In the genomic region with DNA sequence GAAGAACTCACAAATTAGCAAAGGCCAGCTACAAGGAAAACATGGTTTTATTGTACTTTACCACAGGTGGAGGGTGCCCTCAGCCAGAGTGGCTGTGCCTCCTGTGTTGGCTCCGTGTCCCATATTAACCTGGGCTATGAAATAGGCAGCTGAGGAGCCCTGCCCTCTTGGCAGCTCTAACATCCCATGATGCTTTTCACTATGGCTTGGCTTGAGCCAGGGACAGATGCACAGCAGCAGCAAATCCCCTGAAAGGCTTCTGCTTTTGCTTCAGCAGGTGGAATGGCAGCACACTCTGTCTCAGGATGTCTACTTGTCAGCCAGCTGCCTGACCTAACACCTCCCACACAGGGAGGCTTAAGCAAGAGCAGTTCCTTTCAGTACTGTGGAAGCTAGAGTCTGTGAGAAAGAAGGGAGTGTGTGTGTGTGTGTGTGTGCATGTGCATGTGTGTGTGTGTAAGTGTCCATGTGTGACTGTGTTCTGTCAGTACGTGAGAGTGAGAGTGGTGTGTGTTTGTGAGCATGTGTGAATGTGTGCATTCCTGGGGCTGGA, we compare ENCODE assay signal across 13 mouse cellular contexts. TPM values are rescaled to one million over a fixed set of nuclear protein-coding genes. Genes with fewer than 3 reads are reported as not detected.
"Had no signal": no experiment of that assay in that cellular context is flagged by ENCODE, and none has a peak within 500 bp of the region (broad histone marks: within the 10 kb centered on the region; RNA-seq: fewer than 3 reads in every experiment).

No protein-coding gene starts in this region.

RNA-seq across cellular contexts. Expression of gene Neu4, which starts 14.2 kb away (rescaled TPM):
- total RNA-seq: megakaryocyte-erythroid progenitor cell, adult 5-6 weeks had no signal
- polyA plus RNA-seq: kidney, embryonic 16.5 days; limb, embryonic 12.5 days; liver, embryonic 12.5 days; liver, embryonic 15.5 days; lung, embryonic 15.5 days; midbrain, embryonic 11.5 days; midbrain, embryonic 15.5 days; neural tube, embryonic 12.5 days; stomach, embryonic 14.5 days; thymus, postnatal 0 days had no signal

RNA-seq across cellular contexts. Expression of gene Gal3st2c, which starts 15.7 kb away (rescaled TPM):
- total RNA-seq: megakaryocyte-erythroid progenitor cell, adult 5-6 weeks had no signal
- polyA plus RNA-seq: kidney, embryonic 16.5 days; limb, embryonic 12.5 days; liver, embryonic 12.5 days; liver, embryonic 15.5 days; lung, embryonic 15.5 days; midbrain, embryonic 11.5 days; midbrain, embryonic 15.5 days; neural tube, embryonic 12.5 days; neural tube, embryonic 15.5 days; stomach, embryonic 14.5 days had no signal

RNA-seq across cellular contexts. Expression of gene Pdcd1, which starts 46.3 kb away (rescaled TPM):
- total RNA-seq: layer of hippocampus, postnatal 14 days had no signal
- polyA plus RNA-seq: kidney, embryonic 16.5 days; limb, embryonic 12.5 days; liver, embryonic 12.5 days; midbrain, embryonic 15.5 days; neural tube, embryonic 12.5 days; neural tube, embryonic 15.5 days; stomach, embryonic 14.5 days had no signal
